Mouse (Mus musculus): Measurements from ENCODE around the gene Abcc6. TPM values are rescaled to one million over a fixed set of nuclear protein-coding genes. Genes with fewer than 3 reads are reported as not detected.

Abcc6 gene
- polyA plus RNA-seq, 1 experiment: not detected

GRCm38 (mm10) chr7:46045882-46046281, 15.8 kb upstream of the Abcc6 start:
- H3K4me1 ChIP-seq (ENCODE audit: control insufficient read depth, insufficient read depth, low read length): no peaks in the 10 kb centered on the region
- peaks cover 62% of the 10 kb centered on the region for H3K36me3 ChIP-seq (ENCODE audit: control insufficient read depth, insufficient read depth, low read length, poor library complexity, severe bottlenecking)
- no peak for TF ChIP-seq POLR2A (IDR thresholded peaks at IDR 0.05; ENCODE audit: insufficient read depth, low read length)
- no peak for TF ChIP-seq EP300 (IDR thresholded peaks at IDR 0.05; ENCODE audit: insufficient read depth, low read depth, low read length)
- no peak for TF ChIP-seq CTCF (IDR thresholded peaks at IDR 0.05; ENCODE audit: low read depth, low read length)
- no peak overlapping the region for H3K9ac ChIP-seq (ENCODE audit: low read depth, poor library complexity, severe bottlenecking)
- H3K9me3 ChIP-seq (replicated peaks; ENCODE audit: control insufficient read depth, insufficient read depth, low read length, poor library complexity, severe bottlenecking): no peaks in the 10 kb centered on the region
- H3K4me3 ChIP-seq (ENCODE audit: low read depth, low read length): no peak overlapping the region
- no peak overlapping the region for H3K27ac ChIP-seq (ENCODE audit: insufficient read depth, low read length)
- H3K27me3 ChIP-seq (ENCODE audit: control insufficient read depth, insufficient read depth, low read length, poor library complexity, severe bottlenecking): no peaks in the 10 kb centered on the region

- Histone ChIP-seq H3K9ac (ENCODE audit: low read depth, poor library complexity, severe bottlenecking) (no peak overlapping the region), H3K9me3 (replicated peaks; ENCODE audit: control insufficient read depth, insufficient read depth, low read length, poor library complexity, severe bottlenecking) (no peaks in the 10 kb centered on the region), H3K4me1 (ENCODE audit: control insufficient read depth, insufficient read depth, low read length) (no peaks in the 10 kb centered on the region), H3K27me3 (ENCODE audit: control insufficient read depth, insufficient read depth, low read length, poor library complexity, severe bottlenecking) (no peaks in the 10 kb centered on the region), H3K36me3 (ENCODE audit: control insufficient read depth, insufficient read depth, low read length, poor library complexity, severe bottlenecking) (peaks cover 61% of the 10 kb centered on the region), H3K27ac (ENCODE audit: insufficient read depth, low read length) (no peak overlapping the region), H3K4me3 (ENCODE audit: low read depth, low read length) (no peak overlapping the region)
- TF ChIP-seq EP300 (IDR thresholded peaks at IDR 0.05; ENCODE audit: insufficient read depth, low read depth, low read length) (no peak), POLR2A (IDR thresholded peaks at IDR 0.05; ENCODE audit: insufficient read depth, low read length) (no peak), CTCF (IDR thresholded peaks at IDR 0.05; ENCODE audit: low read depth, low read length) (no peak)
Observed at GRCm38 (mm10) chr7:46044106-46044505, 14.0 kb upstream of the Abcc6 start.

- H3K9me3 ChIP-seq (replicated peaks; ENCODE audit: control insufficient read depth, insufficient read depth, low read length, poor library complexity, severe bottlenecking): no peaks in the 10 kb centered on the region
- no peak for TF ChIP-seq EP300 (IDR thresholded peaks at IDR 0.05; ENCODE audit: insufficient read depth, low read depth, low read length)
- no peak for TF ChIP-seq CTCF (IDR thresholded peaks at IDR 0.05; ENCODE audit: low read depth, low read length)
- no peak for TF ChIP-seq POLR2A (IDR thresholded peaks at IDR 0.05; ENCODE audit: insufficient read depth, low read length)
- H3K36me3 ChIP-seq (ENCODE audit: control insufficient read depth, insufficient read depth, low read length, poor library complexity, severe bottlenecking): peaks cover 55% of the 10 kb centered on the region
- H3K4me3 ChIP-seq (ENCODE audit: low read depth, low read length): no peak overlapping the region
- H3K27ac ChIP-seq (ENCODE audit: insufficient read depth, low read length): no peak overlapping the region
- H3K9ac ChIP-seq (ENCODE audit: low read depth, poor library complexity, severe bottlenecking): no peak overlapping the region
- no peaks in the 10 kb centered on the region for H3K27me3 ChIP-seq (ENCODE audit: control insufficient read depth, insufficient read depth, low read length, poor library complexity, severe bottlenecking)
- no peaks in the 10 kb centered on the region for H3K4me1 ChIP-seq (ENCODE audit: control insufficient read depth, insufficient read depth, low read length)
Observed at GRCm38 (mm10) chr7:46039873-46040272, 9.8 kb upstream of the Abcc6 start.

GRCm38 (mm10) chr7:46037433-46037832, 7.3 kb upstream of the Abcc6 start:
- Histone ChIP-seq H3K9me3 (replicated peaks; ENCODE audit: control insufficient read depth, insufficient read depth, low read length, poor library complexity, severe bottlenecking) (no peaks in the 10 kb centered on the region), H3K27me3 (ENCODE audit: control insufficient read depth, insufficient read depth, low read length, poor library complexity, severe bottlenecking) (no peaks in the 10 kb centered on the region), H3K36me3 (ENCODE audit: control insufficient read depth, insufficient read depth, low read length, poor library complexity, severe bottlenecking) (peaks cover 33% of the 10 kb centered on the region), H3K4me1 (ENCODE audit: control insufficient read depth, insufficient read depth, low read length) (peaks cover 2% of the 10 kb centered on the region), H3K27ac (ENCODE audit: insufficient read depth, low read length) (no peak overlapping the region), H3K4me3 (ENCODE audit: low read depth, low read length) (no peak overlapping the region), H3K9ac (ENCODE audit: low read depth, poor library complexity, severe bottlenecking) (no peak overlapping the region)
- TF ChIP-seq POLR2A (IDR thresholded peaks at IDR 0.05; ENCODE audit: insufficient read depth, low read length): no peak
- no peak for TF ChIP-seq CTCF (IDR thresholded peaks at IDR 0.05; ENCODE audit: low read depth, low read length)
- TF ChIP-seq EP300 (IDR thresholded peaks at IDR 0.05; ENCODE audit: insufficient read depth, low read depth, low read length): no peak

GRCm38 (mm10) chr7:46035468-46035867, 5.4 kb upstream of the Abcc6 start:
- H3K9me3 ChIP-seq (replicated peaks; ENCODE audit: control insufficient read depth, insufficient read depth, low read length, poor library complexity, severe bottlenecking): no peaks in the 10 kb centered on the region
- no peaks in the 10 kb centered on the region for H3K27me3 ChIP-seq (ENCODE audit: control insufficient read depth, insufficient read depth, low read length, poor library complexity, severe bottlenecking)
- H3K4me1 ChIP-seq (ENCODE audit: control insufficient read depth, insufficient read depth, low read length): peaks cover 2% of the 10 kb centered on the region
- no peak overlapping the region for H3K9ac ChIP-seq (ENCODE audit: low read depth, poor library complexity, severe bottlenecking)
- H3K27ac ChIP-seq (ENCODE audit: insufficient read depth, low read length): 0 out of 2 replicates have a peak overlapping the region, but pooled peaks have one; percentile 10
- no peak for TF ChIP-seq POLR2A (IDR thresholded peaks at IDR 0.05; ENCODE audit: insufficient read depth, low read length)
- no peak for TF ChIP-seq EP300 (IDR thresholded peaks at IDR 0.05; ENCODE audit: insufficient read depth, low read depth, low read length)
- no peak for TF ChIP-seq CTCF (IDR thresholded peaks at IDR 0.05; ENCODE audit: low read depth, low read length)
- no peak overlapping the region for H3K4me3 ChIP-seq (ENCODE audit: low read depth, low read length)
- H3K36me3 ChIP-seq (ENCODE audit: control insufficient read depth, insufficient read depth, low read length, poor library complexity, severe bottlenecking): peaks cover 26% of the 10 kb centered on the region

- no peaks in the 10 kb centered on the region for H3K27me3 ChIP-seq (ENCODE audit: control insufficient read depth, insufficient read depth, low read length, poor library complexity, severe bottlenecking)
- no peak overlapping the region for H3K4me3 ChIP-seq (ENCODE audit: low read depth, low read length)
- H3K9me3 ChIP-seq (replicated peaks; ENCODE audit: control insufficient read depth, insufficient read depth, low read length, poor library complexity, severe bottlenecking): no peaks in the 10 kb centered on the region
- H3K9ac ChIP-seq (ENCODE audit: low read depth, poor library complexity, severe bottlenecking): no peak overlapping the region
- no peak overlapping the region for H3K27ac ChIP-seq (ENCODE audit: insufficient read depth, low read length)
- no peak for TF ChIP-seq EP300 (IDR thresholded peaks at IDR 0.05; ENCODE audit: insufficient read depth, low read depth, low read length)
- no peak for TF ChIP-seq POLR2A (IDR thresholded peaks at IDR 0.05; ENCODE audit: insufficient read depth, low read length)
- no peak for TF ChIP-seq CTCF (IDR thresholded peaks at IDR 0.05; ENCODE audit: low read depth, low read length)
- H3K36me3 ChIP-seq (ENCODE audit: control insufficient read depth, insufficient read depth, low read length, poor library complexity, severe bottlenecking): peaks cover 22% of the 10 kb centered on the region
- H3K4me1 ChIP-seq (ENCODE audit: control insufficient read depth, insufficient read depth, low read length): peaks cover 2% of the 10 kb centered on the region
Observed at GRCm38 (mm10) chr7:46034991-46035390, 4.9 kb upstream of the Abcc6 start.
